Mouse (Mus musculus) megakaryocyte, embryonic 14.5 days (primary cell): ENCODE measurements at regions not wholly inside any gene's neighbourhood (a gene's known extent, or its start where the extent isn't known, plus 50 kb on each side); places are given as distances from the start of the nearest gene placed in this dataset.

Source experiments
- FLI1 ChIP-seq: IDR thresholded peaks from 2 replicates; pipeline ENCODE4 v1.6.1; 2012; ENCODE audit warnings: low read length, inconsistent platforms, mixed read lengths
- GATA1 ChIP-seq: IDR thresholded peaks from 3 replicates; pipeline ENCODE4 v1.6.1; 2012; ENCODE audit warnings: mixed read lengths, low read length, inconsistent platforms, borderline replicate concordance

DNA sequence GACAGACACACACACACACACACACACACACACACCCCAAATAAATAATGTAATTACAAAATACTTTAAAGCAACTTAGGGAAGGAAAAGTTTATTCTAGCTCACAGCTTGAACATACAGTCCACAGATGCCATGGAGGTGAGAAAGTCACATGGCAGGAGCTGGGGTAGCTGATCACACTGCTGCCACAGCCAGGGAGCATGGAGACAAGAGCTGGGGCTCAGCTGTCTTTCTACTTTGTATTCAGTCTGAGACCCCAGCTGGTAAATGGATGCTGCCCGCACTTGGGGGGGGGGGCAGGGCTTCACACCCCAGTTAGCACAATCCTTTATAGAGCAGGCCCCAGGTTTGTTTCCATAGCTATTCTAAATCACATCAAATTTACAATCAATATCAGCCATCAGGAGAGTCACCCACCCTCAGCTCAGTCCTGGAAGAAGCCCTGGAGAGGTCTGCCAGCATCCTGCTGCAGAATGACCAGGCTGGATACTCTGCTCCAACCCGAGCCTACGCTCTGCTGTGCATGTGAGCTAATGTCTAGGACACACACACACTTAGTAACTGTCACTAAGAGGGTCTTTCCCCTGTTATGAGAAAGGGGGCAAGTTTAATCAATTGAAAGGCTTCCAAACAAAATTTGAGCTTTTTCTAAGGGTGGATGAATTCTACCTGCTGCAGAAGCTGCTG is 184.3 kb upstream of the Tle3 start:
- TF ChIP-seq GATA1 = no peak
- no peak for TF ChIP-seq FLI1
